Mouse (Mus musculus): ENCODE measurements at regions not wholly inside any gene's neighbourhood (a gene's known extent, or its start where the extent isn't known, plus 50 kb on each side); places are given as distances from the start of the nearest gene placed in this dataset.
A peak's percentile ranks its signal among the peaks of the same experiment; 100 is the strongest.

DNA sequence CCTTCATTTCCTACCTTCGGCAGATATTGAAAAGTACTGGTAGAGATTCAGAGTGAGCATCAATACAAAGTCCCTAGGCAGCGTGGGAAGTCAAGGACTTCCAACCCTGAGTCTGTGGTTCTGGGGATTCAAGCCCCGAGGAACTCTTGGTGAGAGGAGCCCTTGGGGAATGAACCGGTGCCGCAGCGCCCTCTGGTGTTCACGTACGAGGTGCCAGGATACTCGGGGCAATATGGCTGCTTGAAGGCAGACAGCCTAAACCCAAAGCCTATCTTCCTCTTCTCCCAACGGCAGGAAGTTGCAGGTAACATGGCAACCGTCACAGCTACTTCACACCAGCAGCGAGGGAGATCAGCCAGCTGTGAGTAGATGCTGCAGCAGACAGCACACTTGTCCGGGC lies 215.6 kb upstream of the Msx2 start:
- no peak for DNase-seq (ENCODE audit: low read depth, low spot score)
- H3K4me1 ChIP-seq (ENCODE audit: control insufficient read depth in 1 of 2, insufficient read depth in 2 of 2, low read length in 2 of 2) = no peaks in the 10 kb centered on the region
- TF ChIP-seq ELF1 (IDR thresholded peaks at IDR 0.05; ENCODE audit: low read depth, low read length) (no peak), CTCF (IDR thresholded peaks at IDR 0.05 in 2 of 3, conservative IDR thresholded peaks at IDR 0.05 in 1 of 3; ENCODE audit: control insufficient read depth in 1 of 3, insufficient read depth in 1 of 3, low read depth in 2 of 3, low read length in 3 of 3, poor library complexity in 1 of 3, severe bottlenecking in 1 of 3) (peak in 1 of 3 experiments; percentile 42; a peak in 4 of 6 replicates)
- H3K9me3 ChIP-seq (replicated peaks; ENCODE audit: insufficient read depth, low read length) = no peaks in the 10 kb centered on the region
- H3K27me3 ChIP-seq (ENCODE audit: control insufficient read depth in 1 of 2, insufficient read depth in 2 of 2, low read length in 2 of 2) = no peaks in the 10 kb centered on the region
- no peaks in the 10 kb centered on the region for H3K79me2 ChIP-seq (ENCODE audit: control insufficient read depth, insufficient read depth, low read length, poor library complexity)
- no peak overlapping the region for H3K27ac ChIP-seq (ENCODE audit: control insufficient read depth, low read depth, low read length)
- no peak overlapping the region for H3K4me3 ChIP-seq (ENCODE audit: control insufficient read depth in 1 of 2, insufficient read depth in 1 of 2, low read depth in 2 of 2, low read length in 2 of 2)
- H3K9ac ChIP-seq (ENCODE audit: control insufficient read depth, low read depth, low read length, poor library complexity, severe bottlenecking) = no peak overlapping the region
- H3K36me3 ChIP-seq (ENCODE audit: control insufficient read depth in 1 of 2, insufficient read depth in 2 of 2, low read length in 2 of 2) = no peaks in the 10 kb centered on the region

DNA sequence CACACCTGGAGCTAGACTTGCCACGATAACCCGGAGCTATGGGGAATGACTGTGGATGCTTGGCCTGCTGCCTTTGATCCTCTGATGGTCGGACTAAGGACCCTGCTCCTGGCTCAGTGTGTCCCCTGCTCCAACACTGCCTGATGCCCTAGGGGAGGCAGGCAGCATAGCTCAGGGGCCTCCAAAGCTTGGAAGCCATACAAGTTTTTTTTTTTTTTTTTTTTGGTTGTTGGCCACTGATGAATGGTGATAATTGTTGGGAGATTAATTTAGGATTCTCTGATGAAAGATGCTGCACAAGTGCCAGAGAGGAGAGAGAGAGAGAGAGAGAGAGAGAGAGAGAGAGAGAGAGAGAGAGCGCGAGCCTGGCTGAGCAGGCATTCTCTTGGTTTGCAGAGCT lies 211.6 kb upstream of the Msx2 start:
- Histone ChIP-seq H3K27me3 (ENCODE audit: control insufficient read depth in 1 of 2, insufficient read depth in 2 of 2, low read length in 2 of 2) (no peaks in the 10 kb centered on the region), H3K79me2 (ENCODE audit: control insufficient read depth, insufficient read depth, low read length, poor library complexity) (no peaks in the 10 kb centered on the region), H3K9me3 (replicated peaks; ENCODE audit: insufficient read depth, low read length) (no peaks in the 10 kb centered on the region), H3K36me3 (ENCODE audit: control insufficient read depth in 1 of 2, insufficient read depth in 2 of 2, low read length in 2 of 2) (no peaks in the 10 kb centered on the region), H3K4me1 (ENCODE audit: control insufficient read depth in 1 of 2, insufficient read depth in 2 of 2, low read length in 2 of 2) (no peaks in the 10 kb centered on the region), H3K9ac (ENCODE audit: control insufficient read depth, low read depth, low read length, poor library complexity, severe bottlenecking) (no peak overlapping the region), H3K4me3 (ENCODE audit: control insufficient read depth in 1 of 2, insufficient read depth in 1 of 2, low read depth in 2 of 2, low read length in 2 of 2) (no peak overlapping the region), H3K27ac (ENCODE audit: control insufficient read depth, low read depth, low read length) (no peak overlapping the region)
- TF ChIP-seq ZC3H11A (IDR thresholded peaks at IDR 0.05; ENCODE audit: low read depth, low read length) (no peak), CHD2 (IDR thresholded peaks at IDR 0.05; ENCODE audit: low read length) (no peak), RAD21 (IDR thresholded peaks at IDR 0.05; ENCODE audit: low read depth, low read length) (no peak), SMC3 (IDR thresholded peaks at IDR 0.05; ENCODE audit: low read depth, low read length) (no peak), TAL1 (IDR thresholded peaks at IDR 0.05; ENCODE audit: low read length) (no peak), MYB (IDR thresholded peaks at IDR 0.05; ENCODE audit: low read depth, low read length) (no peak), MAFK (IDR thresholded peaks at IDR 0.05; ENCODE audit: borderline replicate concordance, low read depth, low read length) (no peak), POLR2A (IDR thresholded peaks at IDR 0.05; ENCODE audit: control insufficient read depth in 1 of 2, insufficient read depth in 1 of 2, low read depth in 1 of 2, low read length in 2 of 2, poor library complexity in 1 of 2) (no peak), TBP (IDR thresholded peaks at IDR 0.05; ENCODE audit: low read depth, low read length) (no peak), CTCF (IDR thresholded peaks at IDR 0.05 in 2 of 3, conservative IDR thresholded peaks at IDR 0.05 in 1 of 3; ENCODE audit: control insufficient read depth in 1 of 3, insufficient read depth in 1 of 3, low read depth in 2 of 3, low read length in 3 of 3, poor library complexity in 1 of 3, severe bottlenecking in 1 of 3) (no peak), MAX (IDR thresholded peaks at IDR 0.05; ENCODE audit: low read length) (no peak), USF2 (IDR thresholded peaks at IDR 0.05; ENCODE audit: borderline replicate concordance in 1 of 2, insufficient read depth in 1 of 2, low read depth in 1 of 2, low read length in 2 of 2) (no peak), CHD1 (IDR thresholded peaks at IDR 0.05; ENCODE audit: low read depth, low read length) (no peak), USF1 (IDR thresholded peaks at IDR 0.05; ENCODE audit: low read depth, low read length) (no peak), HCFC1 (IDR thresholded peaks at IDR 0.05; ENCODE audit: low read depth, low read length) (no peak), POLR2AphosphoS2 (IDR thresholded peaks at IDR 0.05; ENCODE audit: low read length) (no peak)
- DNase-seq (ENCODE audit: low read depth, low spot score) = no peak
